Mouse (Mus musculus): ENCODE results near the gene Cd44. TPM values are rescaled to one million over a fixed set of nuclear protein-coding genes. Genes with fewer than 3 reads are reported as not detected.

The Cd44 gene
- polyA plus RNA-seq, 1 experiment from 2014 or later: 7.0 TPM

DNA sequence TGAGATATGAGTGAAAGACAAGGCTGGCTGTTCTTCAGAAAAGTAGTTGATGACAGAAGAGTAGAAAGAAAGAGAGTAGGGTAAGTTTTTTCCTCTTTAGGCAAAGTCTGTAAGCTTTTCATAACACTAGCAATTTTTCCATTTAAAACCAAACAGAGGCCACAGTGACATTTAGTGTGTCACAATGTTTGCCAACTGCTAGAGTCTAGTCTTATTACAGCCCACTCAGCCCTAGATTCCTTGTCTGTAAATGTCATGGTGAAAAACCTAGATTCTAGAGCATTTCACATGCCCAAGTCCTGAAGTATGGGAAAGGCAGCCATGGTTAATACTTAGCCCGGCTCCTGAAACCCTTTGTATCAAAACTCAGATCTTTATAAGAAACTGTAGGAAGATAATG, 130.2 kb downstream of the Cd44 start:
- 94% methylated on average over 1 of the region's 1 CpGs for WGBS

GRCm38 (mm10) chr2:102768267-102768666, 133.2 kb downstream of the Cd44 start:
- no peaks in the 10 kb centered on the region for H3K4me1 ChIP-seq (replicated peaks)
- no peak overlapping the region for H3K4me2 ChIP-seq
- ATAC-seq (ENCODE audit: low read depth): no peak
- H3K9me3 ChIP-seq: no peaks in the 10 kb centered on the region
- WGBS: 78% methylated on average over 3 of the region's 3 CpGs
- peaks cover 77% of the 10 kb centered on the region for H3K36me3 ChIP-seq
- no peaks in the 10 kb centered on the region for H3K27me3 ChIP-seq
- no peak overlapping the region for H3K9ac ChIP-seq
- H3K4me3 ChIP-seq: no peak overlapping the region
- H3K27ac ChIP-seq (replicated peaks): no peak overlapping the region

More for the DNA sequence above, 130.2 kb downstream of the Cd44 start:
- Histone ChIP-seq H3K4me3 (no peak overlapping the region), H3K9me3 (no peaks in the 10 kb centered on the region), H3K36me3 (peaks cover 53% of the 10 kb centered on the region), H3K4me2 (no peak overlapping the region), H3K4me1 (replicated peaks) (no peaks in the 10 kb centered on the region), H3K9ac (no peak overlapping the region), H3K27ac (replicated peaks) (no peak overlapping the region), H3K27me3 (no peaks in the 10 kb centered on the region)
- ATAC-seq (ENCODE audit: low read depth): no peak

- Histone ChIP-seq H3K4me3 (no peak overlapping the region), H3K4me2 (no peak overlapping the region), H3K4me1 (replicated peaks) (no peaks in the 10 kb centered on the region), H3K9ac (no peak overlapping the region), H3K27me3 (no peaks in the 10 kb centered on the region), H3K36me3 (peaks cover 90% of the 10 kb centered on the region), H3K9me3 (no peaks in the 10 kb centered on the region), H3K27ac (replicated peaks) (no peak overlapping the region)
- WGBS: 83% methylated on average over 8 of the region's 8 CpGs
- no peak for ATAC-seq (ENCODE audit: low read depth)
These were observed 136.7 kb downstream of the Cd44 start for GRCm38 (mm10) chr2:102764602-102765374.

- no peaks in the 10 kb centered on the region for H3K9me3 ChIP-seq
- no peaks in the 10 kb centered on the region for H3K4me1 ChIP-seq (replicated peaks)
- peaks cover 90% of the 10 kb centered on the region for H3K36me3 ChIP-seq
- H3K27ac ChIP-seq (replicated peaks): no peak overlapping the region
- WGBS: 96% methylated on average over 2 of the region's 2 CpGs
- no peak overlapping the region for H3K9ac ChIP-seq
- no peaks in the 10 kb centered on the region for H3K27me3 ChIP-seq
- ATAC-seq (ENCODE audit: low read depth): no peak
- H3K4me2 ChIP-seq: no peak overlapping the region
- no peak overlapping the region for H3K4me3 ChIP-seq
These were observed 137.5 kb downstream of the Cd44 start for GRCm38 (mm10) chr2:102763991-102764390.

DNA sequence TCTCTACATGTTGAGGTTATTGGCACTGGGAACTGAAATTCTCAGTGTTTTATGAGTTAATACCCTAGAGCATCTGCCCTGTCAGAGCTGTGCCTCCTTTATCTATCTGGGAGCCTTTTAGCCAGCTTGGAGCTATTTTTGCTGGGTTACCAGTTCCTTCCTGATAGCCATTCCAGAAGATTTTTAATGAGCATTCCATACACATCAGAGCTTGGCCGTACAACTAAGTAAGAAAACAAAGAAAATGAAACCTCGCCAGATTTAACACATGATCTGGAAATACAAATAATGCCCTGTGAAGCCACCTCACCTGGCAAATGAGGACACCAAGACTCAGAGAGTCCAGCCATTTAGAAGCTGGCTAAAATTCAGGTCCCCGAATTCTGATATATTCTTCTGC, 138.3 kb downstream of the Cd44 start:
- no peaks in the 10 kb centered on the region for H3K4me1 ChIP-seq (replicated peaks)
- no peak for ATAC-seq (ENCODE audit: low read depth)
- WGBS: 85% methylated on average over 3 of the region's 3 CpGs

More for the DNA sequence above, 138.3 kb downstream of the Cd44 start:
- Histone ChIP-seq H3K4me2 (no peak overlapping the region), H3K27ac (replicated peaks) (no peak overlapping the region), H3K36me3 (peaks cover 86% of the 10 kb centered on the region), H3K27me3 (no peaks in the 10 kb centered on the region), H3K9me3 (no peaks in the 10 kb centered on the region), H3K4me3 (no peak overlapping the region), H3K9ac (no peak overlapping the region)

Other genes with a start within 250 kb of the Cd44 start
- 18.8 and 22.5 TPM in 2 replicates for gene Slc1a2, start 243.0 kb downstream of the Cd44 start, polyA plus RNA-seq (2015; fragmentation: Nextera tagmentation; extraction: Ambion mirVana)
- gene Pdhx, start 171.8 kb upstream of the Cd44 start, polyA plus RNA-seq (2015; fragmentation: Nextera tagmentation; extraction: Ambion mirVana): 62.1 and 65.2 TPM in 2 replicates
- gene Apip, start 172.0 kb upstream of the Cd44 start, polyA plus RNA-seq (2015; fragmentation: Nextera tagmentation; extraction: Ambion mirVana): 67.8 and 68.1 TPM in 2 replicates

Measured in neural tube, embryonic 13.5 days (tissue).